In genomic region chr15:97407496-97408454, GRCm38 (mm10) we compare ENCODE assay signal across 10 mouse cellular contexts.
DNase-seq lines count a peak whose midpoint lies in the region; ATAC-seq lines count a peak whose summit lies in the region.
"Had no signal": no experiment of that assay in that cellular context is flagged by ENCODE, and none has a peak within 500 bp of the region (broad histone marks: within the 10 kb centered on the region; RNA-seq: fewer than 3 reads in every experiment).

No protein-coding gene starts in this region.

- no peak overlapping the region for H3K27ac ChIP-seq in embryonic facial prominence, embryonic 11.5 days (replicated peaks; ENCODE audit: low read depth, low read length)
- H3K27ac ChIP-seq in embryonic facial prominence, embryonic 10.5 days (replicated peaks) = no peak overlapping the region
- H3K27ac ChIP-seq in stomach, embryonic 14.5 days (ENCODE audit: low read length) = peak overlapping the region; percentile 33; the same call in 1 of the 2 replicates

- no peaks in the 10 kb centered on the region; the same call in 1 of the 2 replicates for H3K4me1 ChIP-seq in embryonic facial prominence, embryonic 11.5 days (ENCODE audit: control insufficient read depth, insufficient read depth, low read length)
- peaks cover 5% of the 10 kb centered on the region; the same call in 1 of the 2 replicates for H3K4me1 ChIP-seq in embryonic facial prominence, embryonic 10.5 days
- H3K4me1 ChIP-seq in stomach, embryonic 14.5 days (ENCODE audit: control insufficient read depth, insufficient read depth, low read length) = 0 out of 2 replicates have a peak, but pooled peaks cover 2% of the 10 kb centered on the region

- WGBS in embryonic facial prominence, embryonic 11.5 days = 59% methylated on average over 17 of the region's 17 CpGs
- WGBS in embryonic facial prominence, embryonic 10.5 days = 62% methylated on average over 17 of the region's 17 CpGs
- 48% methylated on average over 17 of the region's 17 CpGs for WGBS in stomach, embryonic 14.5 days

- no peak overlapping the region for H3K9ac ChIP-seq in embryonic facial prominence, embryonic 11.5 days (replicated peaks; ENCODE audit: low read length)
- no peak overlapping the region for H3K9ac ChIP-seq in stomach, embryonic 14.5 days (replicated peaks; ENCODE audit: low read depth, low read length)

- peak; percentile 20 for DNase-seq in embryonic facial prominence, embryonic 11.5 days (ENCODE audit: low spot score)
- no peak for DNase-seq in embryonic facial prominence, embryonic 10.5 days (ENCODE audit: low spot score)
- peak; percentile 32 to 59 for DNase-seq in left cerebral cortex, postnatal 14 days (ENCODE audit: low spot score in 2 of 2)
- no peak for DNase-seq in left cerebral cortex, adult 11 months (ENCODE audit: low spot score)
- peak; percentile 70 for DNase-seq in gonadal fat pad, adult 2 months (ENCODE audit: low read depth)
- no peak for DNase-seq in spleen, postnatal 10 days (ENCODE audit: low spot score in 2 of 2)
- DNase-seq: cerebellum, adult 18-20 months; midbrain, embryonic 14.5 days had no signal

- H3K36me3 ChIP-seq in embryonic facial prominence, embryonic 11.5 days (replicated peaks; ENCODE audit: control insufficient read depth, insufficient read depth, low read depth, low read length) = no peaks in the 10 kb centered on the region
- H3K36me3 ChIP-seq in embryonic facial prominence, embryonic 10.5 days (replicated peaks) = no peaks in the 10 kb centered on the region
- H3K36me3 ChIP-seq in stomach, embryonic 14.5 days (ENCODE audit: control insufficient read depth, insufficient read depth, low read length) = no peaks in the 10 kb centered on the region

- intact Hi-C loops in left cerebral cortex, postnatal 14 days (cut with DNase I) = no loop called here

- H3K4me2 ChIP-seq in embryonic facial prominence, embryonic 11.5 days (ENCODE audit: low read depth, low read length) = no peak overlapping the region
- no peak overlapping the region for H3K4me2 ChIP-seq in stomach, embryonic 14.5 days (replicated peaks; ENCODE audit: low read depth, low read length)

- H3K9me3 ChIP-seq in embryonic facial prominence, embryonic 11.5 days (replicated peaks; ENCODE audit: control insufficient read depth, low read length) = no peaks in the 10 kb centered on the region
- H3K9me3 ChIP-seq in embryonic facial prominence, embryonic 10.5 days = no peaks in the 10 kb centered on the region
- no peaks in the 10 kb centered on the region for H3K9me3 ChIP-seq in stomach, embryonic 14.5 days (ENCODE audit: control insufficient read depth, low read depth, low read length)

- no peak for ATAC-seq in embryonic facial prominence, embryonic 11.5 days (replicated peaks; ENCODE audit: insufficient number of reproducible peaks, low FRiP score, low TSS enrichment, low read depth)
- ATAC-seq in stomach, embryonic 14.5 days (ENCODE audit: insufficient number of reproducible peaks, insufficient read depth, low FRiP score, low read depth) = peak; percentile 6; the same call in 1 of the 2 replicates
- ATAC-seq in megakaryocyte, adult 5-6 weeks (ENCODE audit: poor library complexity, severe bottlenecking) = no peak

- no peaks in the 10 kb centered on the region for H3K27me3 ChIP-seq in embryonic facial prominence, embryonic 11.5 days (ENCODE audit: control insufficient read depth, insufficient read depth, low read length)
- H3K27me3 ChIP-seq in embryonic facial prominence, embryonic 10.5 days (replicated peaks; ENCODE audit: low read depth, poor library complexity, severe bottlenecking) = no peaks in the 10 kb centered on the region
- H3K27me3 ChIP-seq in stomach, embryonic 14.5 days (ENCODE audit: control insufficient read depth, insufficient read depth, low read length) = no peaks in the 10 kb centered on the region

- H3K4me3 ChIP-seq in embryonic facial prominence, embryonic 11.5 days (ENCODE audit: low read depth, low read length) = no peak overlapping the region
- H3K4me3 ChIP-seq in embryonic facial prominence, embryonic 10.5 days = no peak overlapping the region
- no peak overlapping the region for H3K4me3 ChIP-seq in stomach, embryonic 14.5 days (ENCODE audit: low read depth, low read length)

Comparison
In these comparisons a context has a peak if more than half of its experiments do, and no peak if none do; other contexts are left out.
1. DNase-seq: peak in embryonic facial prominence, embryonic 11.5 days (single experiment), left cerebral cortex, postnatal 14 days (2 of 2) and gonadal fat pad, adult 2 months (single experiment); none in embryonic facial prominence, embryonic 10.5 days (single experiment), left cerebral cortex, adult 11 months (single experiment) and spleen, postnatal 10 days (0 of 2).